Mouse (Mus musculus) mature B cell (primary cell): ENCODE results near the gene Mfsd4b4.
"Not testable (repeated sequence)": the region's sequence is repeated elsewhere in the genome, so short reads cannot be mapped to it uniquely, and the experiment has no call there.

Source experiments
- in situ Hi-C: fragments of 300-500 bp; cut with MboI; formaldehyde crosslinking; loops from 2 replicates; pipeline ENCODE4 v1.14.3; 2019

Mfsd4b4 gene

DNA sequence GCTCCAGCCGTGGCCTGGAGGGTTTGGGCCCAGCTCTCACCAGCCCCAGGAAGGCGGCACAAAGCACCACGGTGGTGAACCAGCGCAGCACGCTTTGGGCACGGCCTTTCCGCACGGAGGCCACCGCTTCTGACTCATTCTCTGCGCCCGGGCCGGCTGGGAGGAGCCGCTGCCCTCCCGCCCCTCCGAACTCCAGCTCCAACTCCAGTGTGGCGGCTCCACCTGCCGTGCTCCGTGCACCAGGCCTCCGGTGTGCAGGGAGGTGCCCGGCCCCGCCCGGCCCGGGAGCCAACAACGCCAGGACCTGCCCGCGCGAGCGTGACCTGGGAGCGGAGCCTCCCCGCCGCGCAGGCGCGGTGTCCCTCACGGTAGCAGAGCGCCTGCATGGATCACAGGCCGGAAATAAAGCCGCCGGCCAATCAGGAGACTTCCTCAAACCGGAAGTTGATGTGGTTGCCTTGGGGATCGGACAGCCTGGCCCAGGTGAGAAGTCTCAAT is at the start of gene Mfsd4b4:
Gene Mfsd4b4 (minus strand): TSS at position 365 of the 498 bp plus-strand sequence.
- in situ Hi-C loops = no loop called here

GRCm38 (mm10) chr10:39947195-39947594 is 48.2 kb upstream of the Mfsd4b4 start:
- in situ Hi-C loops = not testable (repeated sequence)

DNA sequence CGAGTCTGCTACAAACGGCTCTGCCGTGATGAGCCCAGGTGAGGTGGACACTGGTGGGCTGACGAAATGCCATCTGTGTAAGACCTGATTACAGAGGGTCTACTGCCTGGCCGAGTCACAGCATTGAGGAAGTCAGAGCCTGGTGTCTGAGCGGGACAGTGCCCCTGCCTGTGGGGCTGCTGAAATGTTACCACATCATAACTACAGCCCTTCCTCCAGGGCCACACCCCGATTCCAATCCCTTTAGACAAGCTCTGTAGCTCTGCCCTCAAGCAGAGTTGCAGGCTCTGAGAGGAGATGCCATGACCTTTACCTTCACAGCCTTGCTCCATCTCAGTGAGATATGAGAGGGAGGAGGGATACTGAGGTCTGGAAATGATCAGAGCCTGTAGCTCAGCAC is 37.5 kb upstream of the Mfsd4b4 start:
- in situ Hi-C loops = no loop called here

- in situ Hi-C loops = no loop called here
Measured at GRCm38 (mm10) chr10:39926616-39927139, 27.6 kb upstream of the Mfsd4b4 start, which contains the start of gene Mfsd4b2. Gene Mfsd4b2 (minus strand): TSS chr10:39926923.

DNA sequence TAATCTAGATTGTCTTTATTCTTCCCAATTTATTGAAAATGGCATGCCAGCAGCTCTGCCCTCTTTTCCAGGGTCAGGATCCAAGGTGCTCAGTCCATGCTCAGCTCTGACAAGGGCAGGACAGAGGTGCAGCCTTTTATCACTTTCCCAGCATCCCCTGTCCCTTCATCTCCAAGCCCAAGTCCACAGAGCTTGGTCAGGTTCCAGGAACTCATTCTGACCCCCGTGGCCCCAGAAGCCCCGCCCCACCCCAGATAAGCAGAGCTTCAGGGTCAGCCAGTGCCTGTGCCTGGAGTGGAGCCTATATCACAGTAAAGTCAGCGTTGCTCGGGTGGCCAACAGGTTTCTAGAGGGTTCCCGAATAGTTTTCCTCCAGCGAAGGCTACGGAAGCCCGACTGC is 25.5 kb upstream of the Mfsd4b4 start:
- in situ Hi-C loops = not testable (repeated sequence)

DNA sequence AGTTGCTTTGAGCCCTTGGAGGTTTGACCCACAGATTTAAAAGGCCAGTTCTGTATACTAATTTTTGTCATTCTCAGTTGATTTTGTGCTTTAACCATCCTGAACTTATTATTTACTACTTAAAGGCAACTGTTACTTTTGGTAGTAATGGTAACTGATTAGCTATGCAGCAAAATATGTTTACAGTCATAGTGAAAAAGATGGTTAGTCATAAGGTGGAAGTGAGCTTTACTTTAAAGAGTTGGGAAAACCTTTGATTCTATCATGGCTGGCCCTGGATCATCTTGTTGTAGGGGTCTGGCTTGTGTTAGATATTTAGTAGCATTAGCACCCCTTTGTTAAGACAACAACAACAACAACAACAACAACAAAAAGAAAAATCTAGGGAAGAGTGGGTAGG is 13.6 kb upstream of the Mfsd4b4 start:
- in situ Hi-C loops = no loop called here

DNA sequence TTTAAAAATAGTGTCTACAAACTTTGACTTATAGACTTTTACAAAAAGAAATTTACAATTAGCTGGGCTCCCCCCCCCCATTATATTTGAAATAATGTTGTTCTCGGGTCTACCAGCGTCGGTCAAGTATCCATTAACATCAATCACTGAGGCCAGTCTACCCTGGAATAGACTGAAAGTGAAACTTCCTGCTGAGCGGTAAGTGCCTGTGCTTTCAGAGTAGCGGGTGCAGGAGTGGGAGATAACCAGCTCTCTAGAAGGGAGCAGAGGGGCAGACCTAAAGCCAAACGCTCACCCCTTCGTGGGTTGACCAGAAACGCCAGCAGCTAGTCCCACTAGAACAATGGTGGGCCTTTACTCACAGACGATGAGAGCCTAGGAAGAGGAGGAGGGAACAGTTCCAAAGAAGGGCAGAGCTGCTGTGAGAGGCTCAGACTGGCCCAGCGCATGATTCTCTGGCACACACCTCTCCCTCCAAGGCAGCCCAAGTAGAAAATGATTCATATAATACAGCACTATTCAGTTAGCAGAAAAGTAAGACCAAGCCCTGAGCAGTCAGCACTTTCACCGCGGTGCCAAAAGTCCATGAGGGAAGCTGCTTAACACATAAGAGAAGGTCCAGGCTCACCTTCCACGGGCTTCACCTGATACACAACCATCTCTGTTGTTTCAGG is 9.9 kb upstream of the Mfsd4b4 start:
- in situ Hi-C loops = no loop called here

GRCm38 (mm10) chr10:39906799-39907658 is 8.0 kb upstream of the Mfsd4b4 start:
- in situ Hi-C loops = no loop called here

GRCm38 (mm10) chr10:39904191-39904590 is 5.2 kb upstream of the Mfsd4b4 start:
- in situ Hi-C loops = no loop called here

DNA sequence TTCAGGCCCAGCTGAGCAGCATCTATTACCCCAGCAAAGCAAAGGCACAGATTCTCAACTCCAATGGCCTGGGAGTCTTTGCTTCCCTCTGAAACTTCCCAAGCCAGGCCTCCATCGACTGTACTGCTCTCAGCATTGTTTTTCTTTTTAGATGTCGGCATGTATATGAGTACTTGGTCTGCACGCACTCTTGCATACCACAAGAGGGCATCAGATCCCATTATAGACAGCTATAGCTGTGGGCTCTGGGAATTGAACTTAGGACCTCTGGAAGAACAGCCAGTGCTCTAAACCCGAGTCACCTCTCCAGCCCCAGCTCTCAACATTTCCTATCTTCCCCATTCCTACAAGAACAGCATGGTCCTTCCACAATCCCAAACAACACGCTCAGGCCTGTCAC is 2.5 kb downstream of the Mfsd4b4 start:
- in situ Hi-C loops = no loop called here

GRCm38 (mm10) chr10:39893702-39894697 is 5.0 kb downstream of the Mfsd4b4 start:
- in situ Hi-C loops = no loop called here

- in situ Hi-C loops = no loop called here
Measured at GRCm38 (mm10) chr10:39888621-39889020, 10.4 kb downstream of the Mfsd4b4 start.

- in situ Hi-C loops = no loop called here
Measured at GRCm38 (mm10) chr10:39865509-39865908, 33.5 kb downstream of the Mfsd4b4 start.

DNA sequence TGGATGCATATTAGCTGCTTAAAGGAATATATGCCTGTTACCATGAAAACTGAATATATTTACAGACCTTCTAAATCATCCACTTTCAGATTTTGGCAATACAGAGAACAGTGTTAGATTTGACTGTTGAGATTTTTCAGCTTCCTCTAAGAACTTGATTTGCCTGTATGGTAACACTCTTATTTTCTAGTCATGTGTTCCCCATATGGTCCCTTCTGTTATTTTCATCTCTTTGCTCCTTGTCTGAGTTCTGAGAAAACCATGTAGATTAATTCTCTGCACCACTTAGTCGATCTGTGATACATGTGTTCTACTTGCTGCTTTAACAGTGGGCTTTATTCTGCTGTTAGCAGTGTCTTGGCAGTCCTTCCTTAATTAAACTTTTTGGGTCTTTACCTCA is 56.4 kb downstream of the Mfsd4b4 start:
- in situ Hi-C loops = no loop called here
